Mouse (Mus musculus): ENCODE data around the gene Lats1.

The Lats1 gene

DNA sequence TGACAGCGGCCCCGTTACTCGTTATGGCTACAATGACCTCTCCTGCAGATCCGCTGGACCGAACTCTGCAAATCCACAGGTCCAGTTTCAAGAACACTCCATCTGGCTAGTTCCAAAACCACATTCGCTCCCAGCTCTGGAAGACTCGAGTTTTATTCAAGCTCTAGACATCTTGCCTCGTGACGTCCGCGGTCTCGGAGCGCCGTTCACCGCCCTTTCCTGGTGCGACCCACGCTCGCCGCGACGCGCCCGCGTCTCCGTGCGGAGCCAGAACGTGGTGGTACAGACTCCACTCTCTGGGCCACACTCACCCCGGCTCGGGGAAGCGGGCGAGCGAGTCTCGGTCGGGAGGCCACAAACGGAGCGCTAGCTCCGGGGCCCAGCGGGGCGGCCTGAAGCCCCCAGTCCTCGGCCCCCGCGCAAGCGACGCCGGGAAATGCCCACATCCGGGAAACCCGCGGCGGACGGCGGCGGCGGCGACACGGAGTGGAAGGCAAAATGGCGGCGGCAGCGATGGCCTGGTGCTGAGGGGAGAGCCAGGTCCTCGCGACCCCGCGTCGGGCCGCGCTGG lies at the start of gene Lats1, which contains the start of gene Pcmt1:
Gene Lats1, plus strand, starts transcription at position 484 of the 571 bp plus-strand sequence.
Gene Pcmt1, minus strand, starts transcription at position 406 of the 571 bp plus-strand sequence.
- peak; percentile 87 to 90 for DNase-seq (ENCODE audit: low spot score in 2 of 2)

DNA sequence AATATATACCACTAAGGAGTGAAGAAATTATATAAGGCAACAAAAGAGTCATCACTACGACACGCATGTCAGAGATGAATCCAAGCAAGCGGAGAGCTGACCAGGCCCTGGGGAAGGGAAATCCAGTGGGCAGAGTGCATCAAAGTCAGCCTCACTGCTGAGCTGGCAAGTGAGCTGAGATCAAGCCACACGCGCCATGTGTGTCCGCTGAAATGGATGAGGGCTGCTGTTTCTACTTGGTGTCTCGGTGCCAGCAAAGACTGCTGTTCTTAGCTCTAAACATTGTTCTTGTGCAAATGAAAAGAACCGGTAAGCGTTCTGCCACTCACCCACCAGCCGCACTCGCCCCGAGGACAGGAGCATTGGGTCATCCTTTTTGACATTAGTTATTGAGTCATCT lies 40.6 kb upstream of the Lats1 start:
- no peak for DNase-seq (ENCODE audit: low spot score in 2 of 2)

DNA sequence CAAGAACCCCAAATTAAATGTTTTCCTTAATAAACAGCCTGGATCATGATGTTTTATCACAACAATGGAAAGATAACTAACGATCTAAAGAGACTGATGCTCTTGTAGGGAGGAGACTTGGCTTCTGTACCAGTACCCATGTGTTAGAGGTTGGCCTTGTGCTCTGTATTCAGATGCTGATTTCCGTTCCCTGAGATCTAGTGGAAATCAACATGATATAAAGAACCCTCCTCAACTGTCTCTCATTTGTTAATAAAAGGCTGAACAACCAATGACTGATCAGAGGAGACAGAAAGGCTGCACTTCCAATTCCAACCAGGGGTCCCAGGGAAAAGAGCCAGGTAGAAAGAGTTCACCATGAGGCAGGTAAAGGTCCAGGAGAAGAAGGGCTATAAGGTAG lies 35.1 kb upstream of the Lats1 start:
- no peak for DNase-seq (ENCODE audit: low spot score in 2 of 2)

DNA sequence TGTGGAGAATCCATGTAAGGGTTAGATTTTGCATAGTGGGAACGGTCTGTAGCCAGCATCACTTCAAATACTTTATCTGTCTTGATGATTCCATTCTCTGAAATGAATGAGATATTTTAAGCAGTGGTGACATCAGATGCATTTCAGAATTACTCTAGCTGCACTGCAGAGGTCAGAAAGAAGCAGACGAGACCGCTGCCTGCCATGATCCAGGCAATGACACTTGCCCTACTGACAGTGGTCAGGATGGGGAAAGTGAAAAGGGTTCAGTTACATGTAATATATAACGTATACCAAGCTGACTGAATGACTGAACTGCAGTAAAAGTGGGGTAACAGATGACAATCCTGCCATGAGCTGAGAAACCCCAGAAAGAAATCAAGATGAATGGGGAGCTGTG lies 32.0 kb upstream of the Lats1 start:
- no peak for DNase-seq (ENCODE audit: low spot score in 2 of 2)

DNA sequence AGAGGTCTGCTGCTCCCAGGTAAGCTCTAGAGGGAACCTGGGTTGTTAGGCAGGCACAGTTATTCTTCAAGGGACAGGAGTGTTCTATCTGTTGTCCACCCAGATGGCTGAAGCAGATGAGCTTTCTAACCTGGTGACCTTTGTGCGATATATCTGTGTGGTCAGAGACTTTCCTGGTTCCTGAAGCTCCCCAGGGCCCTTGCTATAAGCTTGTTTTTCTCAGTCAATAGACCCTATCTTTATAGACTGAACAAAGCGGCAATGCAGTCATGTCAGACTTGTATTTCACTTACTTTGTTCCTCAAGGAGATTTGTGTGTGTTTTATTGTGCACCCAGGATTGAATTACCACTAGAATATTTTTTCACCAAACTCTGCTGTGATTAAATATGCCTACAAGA lies 30.0 kb upstream of the Lats1 start:
- DNase-seq (ENCODE audit: low spot score in 2 of 2) = no peak

DNA sequence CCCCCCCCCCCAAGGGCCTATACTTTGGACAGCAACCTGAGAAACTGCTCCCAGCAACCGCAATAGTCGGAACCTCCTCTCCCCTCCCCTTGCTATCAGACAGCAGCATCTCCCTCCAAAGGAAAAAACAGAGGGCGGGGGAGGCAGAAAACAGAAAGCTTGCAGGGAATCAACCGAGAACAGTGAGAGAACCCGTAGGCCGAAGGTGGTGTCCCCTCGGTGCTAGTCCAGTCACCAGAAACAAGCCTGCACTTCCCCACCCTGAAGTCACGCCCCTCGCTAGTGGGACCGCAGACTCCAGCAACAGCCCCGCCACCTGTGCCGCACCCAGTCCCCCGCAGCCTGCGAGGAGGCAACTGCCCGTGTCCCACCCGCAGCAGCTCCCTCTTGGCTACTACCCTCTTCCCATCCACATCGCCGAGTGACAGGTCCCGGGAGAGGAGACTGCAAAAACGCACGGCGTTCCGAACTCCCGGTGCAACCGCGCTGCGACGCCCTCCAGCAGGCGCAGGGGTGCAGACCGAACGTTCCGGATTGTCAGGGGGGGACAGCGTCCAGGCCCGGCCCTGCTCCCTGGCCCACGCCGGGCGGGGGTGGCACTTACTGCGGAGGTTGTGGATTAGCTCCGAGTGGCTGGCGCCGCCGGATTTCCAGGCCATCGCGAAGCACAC lies 18.4 kb upstream of the Lats1 start:
- DNase-seq (ENCODE audit: low spot score in 2 of 2) = peak in 1 of 2 experiments; percentile 50

DNA sequence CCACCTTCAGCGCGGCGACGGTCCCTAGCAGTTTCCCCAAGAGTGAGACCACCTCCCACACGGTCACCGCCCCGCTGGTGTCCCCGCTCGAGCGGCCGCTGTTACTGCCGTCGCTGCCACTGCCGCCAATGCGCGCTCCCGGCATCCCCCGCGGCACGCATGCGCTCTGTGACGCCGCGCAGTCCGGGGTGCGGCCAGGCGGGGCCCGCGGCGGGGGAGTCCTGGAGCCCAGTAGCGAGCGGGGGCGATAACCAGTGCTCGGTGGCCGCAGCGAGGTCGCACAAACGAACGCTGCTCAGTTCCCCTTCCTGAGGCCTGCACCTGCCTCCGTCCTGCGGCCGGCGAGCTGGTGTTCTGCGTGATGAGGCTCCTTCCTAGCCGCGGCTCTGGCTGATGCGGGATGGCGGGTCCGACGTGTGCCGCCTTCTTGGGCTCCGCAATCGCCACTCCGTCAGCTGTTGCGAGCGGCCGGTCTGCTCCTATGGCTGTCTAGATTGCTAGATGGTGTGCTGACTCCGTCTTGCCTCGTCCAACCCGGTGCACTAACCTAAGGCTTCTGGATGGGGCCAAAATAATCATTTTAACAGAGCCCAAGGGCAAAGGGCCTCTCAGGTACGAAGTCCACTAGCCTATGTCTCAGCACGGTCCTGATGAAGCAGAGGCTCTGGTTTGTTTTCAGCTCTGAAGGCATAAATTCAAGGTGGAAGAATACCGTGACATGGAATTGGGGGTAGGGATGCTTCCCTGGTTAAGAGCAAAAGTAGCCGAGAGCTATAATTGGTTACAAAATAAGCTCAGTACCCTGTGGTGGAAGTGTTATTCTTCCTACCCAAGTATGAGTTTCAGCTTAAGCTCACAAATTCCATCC lies 17.6 kb upstream of the Lats1 start:
- peak; percentile 85 to 92 for DNase-seq (ENCODE audit: low spot score in 2 of 2)

DNA sequence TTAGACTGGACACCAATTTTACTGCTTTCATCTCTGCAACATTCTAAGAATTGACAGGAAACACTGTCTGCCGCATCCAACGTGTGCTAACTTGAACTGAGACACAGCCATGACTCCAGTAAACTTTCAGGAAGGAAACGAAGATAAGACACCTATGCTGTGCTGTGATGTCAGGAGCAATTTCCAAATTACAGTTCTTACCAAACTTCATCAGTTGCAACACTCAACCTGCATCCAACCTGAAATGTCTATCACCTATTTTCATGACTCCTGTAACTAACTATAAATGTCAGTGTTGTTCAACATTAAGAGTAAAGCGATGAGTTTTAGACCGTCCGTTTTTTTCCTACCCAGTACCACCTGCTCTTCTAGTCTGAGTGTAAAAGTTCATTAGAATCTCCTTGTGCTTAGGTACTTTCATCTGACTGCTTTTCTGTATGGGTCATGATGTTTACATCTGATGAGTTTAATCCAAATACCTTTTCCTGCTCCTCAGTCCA lies 16.9 kb upstream of the Lats1 start:
- DNase-seq (ENCODE audit: low spot score in 2 of 2) = no peak

DNA sequence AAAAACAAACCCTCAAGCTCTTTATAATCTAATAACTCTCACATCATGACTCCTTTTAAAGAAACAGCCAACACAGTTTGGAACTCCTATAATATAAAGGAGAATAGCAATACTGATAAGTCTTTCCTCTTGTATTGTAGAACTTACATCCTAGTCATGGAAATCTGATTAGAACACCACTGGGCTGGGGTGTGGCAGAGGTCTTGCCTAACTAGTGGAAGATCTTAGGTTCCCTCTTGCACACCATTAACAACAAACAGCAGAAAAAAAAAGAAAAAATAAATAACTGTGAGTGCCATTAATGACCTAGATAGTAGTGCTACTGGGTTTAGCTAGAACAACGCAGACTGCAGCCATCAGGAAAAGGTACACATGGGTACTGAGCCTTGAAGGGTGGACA lies 16.1 kb upstream of the Lats1 start:
- no peak for DNase-seq (ENCODE audit: low spot score in 2 of 2)

DNA sequence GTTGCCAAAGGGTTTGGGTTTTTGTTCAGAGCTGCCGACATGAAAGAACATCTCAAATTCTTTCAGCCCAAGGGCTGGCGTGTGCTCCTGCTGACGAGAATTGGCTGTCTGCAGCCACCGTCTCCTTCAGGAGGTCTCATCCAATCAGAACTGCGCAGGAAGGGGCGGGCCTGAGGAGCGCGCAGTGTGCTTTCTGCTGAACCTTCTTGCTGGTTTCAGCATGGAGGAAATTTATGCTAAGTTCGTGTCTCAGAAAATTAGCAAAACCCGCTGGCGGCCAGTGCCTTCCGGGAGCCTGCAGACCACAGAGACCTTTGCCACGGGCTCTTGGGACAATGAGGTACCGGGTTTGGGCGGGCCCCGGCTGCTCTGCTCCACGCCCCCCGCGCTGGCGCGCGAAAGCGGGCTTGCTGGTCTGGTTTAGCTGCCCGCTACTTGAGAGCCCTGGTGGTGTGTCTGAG lies 13.6 kb upstream of the Lats1 start, which contains the start of gene Nup43:
Gene Nup43, plus strand, starts transcription at position 162 of the 461 bp plus-strand sequence.
- peak; percentile 73 to 89 for DNase-seq (ENCODE audit: low spot score in 2 of 2)

DNA sequence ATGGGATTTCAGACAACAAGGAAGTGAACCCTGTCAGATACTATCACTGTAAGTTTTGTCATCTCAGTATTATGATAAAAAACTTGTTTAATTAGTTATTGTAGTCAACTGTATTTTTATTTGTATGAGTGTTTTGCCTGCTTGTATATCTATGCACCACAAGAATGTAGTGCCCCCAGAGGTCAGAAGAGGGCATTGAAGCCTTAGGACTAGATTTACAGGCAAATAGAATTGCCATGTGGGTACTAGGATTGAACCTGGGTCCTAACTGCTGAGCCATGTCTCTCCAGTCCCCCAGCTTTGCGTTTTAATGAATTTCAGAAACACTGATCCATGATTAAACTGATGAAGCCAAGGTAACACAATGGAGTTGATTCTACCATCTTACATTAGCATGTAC lies 7.3 kb upstream of the Lats1 start:
- DNase-seq (ENCODE audit: low spot score in 2 of 2) = no peak

DNA sequence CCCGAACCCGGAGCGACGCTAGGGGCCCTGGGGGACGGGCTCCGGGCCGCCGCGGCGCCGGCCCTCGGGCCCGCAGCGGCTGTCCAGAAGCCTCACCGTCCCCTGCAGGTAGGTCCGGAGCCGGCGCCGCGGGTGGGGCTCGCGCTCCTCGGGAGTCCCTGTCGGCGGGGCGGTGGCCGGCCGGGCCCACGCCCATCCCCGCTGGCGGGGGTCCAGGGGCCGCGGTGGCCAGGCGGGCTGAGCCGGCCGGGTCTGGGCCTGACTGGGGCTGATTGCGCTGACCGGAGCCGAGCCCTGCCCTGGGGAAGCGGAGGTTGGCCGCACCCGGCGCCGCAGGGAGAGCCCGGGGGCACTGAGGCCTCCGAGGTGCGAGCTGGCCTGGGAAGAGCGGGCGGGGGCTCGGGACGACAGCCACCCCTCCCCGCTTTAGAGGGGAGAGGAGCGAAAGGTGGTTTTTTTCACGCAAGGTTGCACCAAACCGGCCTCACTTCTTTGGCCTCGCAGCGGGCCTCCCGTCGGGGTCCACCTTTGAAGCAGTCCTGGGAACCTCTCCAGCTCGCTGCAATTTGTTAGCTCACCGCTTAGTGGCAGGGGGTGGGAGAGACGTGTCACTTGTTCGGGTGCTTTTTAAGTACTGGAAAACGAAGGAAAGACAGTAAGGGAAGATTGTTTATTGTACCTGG lies 470 bp downstream of the Lats1 start:
- peak; percentile 35 to 68 for DNase-seq (ENCODE audit: low spot score in 2 of 2)

DNA sequence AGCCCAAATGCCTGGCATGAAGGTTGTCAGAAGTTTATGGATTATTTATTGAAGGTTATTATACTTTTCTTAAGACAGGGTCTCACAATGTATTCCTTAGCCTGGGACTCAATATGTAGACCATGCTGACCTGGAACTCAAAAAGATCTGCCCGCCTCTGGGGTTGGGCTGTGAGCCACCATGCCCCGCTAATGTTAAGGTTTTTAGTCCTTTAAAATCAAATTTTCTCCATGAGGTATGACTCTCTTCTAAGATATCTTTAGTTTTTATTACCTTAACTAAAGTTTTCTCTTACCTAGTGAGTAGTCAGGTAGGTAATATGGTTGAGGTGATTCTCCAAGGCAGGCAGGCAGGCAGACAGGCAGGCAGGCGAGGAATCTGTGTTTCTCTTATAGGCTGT lies 1.2 kb downstream of the Lats1 start:
- DNase-seq (ENCODE audit: low spot score in 2 of 2) = no peak

DNA sequence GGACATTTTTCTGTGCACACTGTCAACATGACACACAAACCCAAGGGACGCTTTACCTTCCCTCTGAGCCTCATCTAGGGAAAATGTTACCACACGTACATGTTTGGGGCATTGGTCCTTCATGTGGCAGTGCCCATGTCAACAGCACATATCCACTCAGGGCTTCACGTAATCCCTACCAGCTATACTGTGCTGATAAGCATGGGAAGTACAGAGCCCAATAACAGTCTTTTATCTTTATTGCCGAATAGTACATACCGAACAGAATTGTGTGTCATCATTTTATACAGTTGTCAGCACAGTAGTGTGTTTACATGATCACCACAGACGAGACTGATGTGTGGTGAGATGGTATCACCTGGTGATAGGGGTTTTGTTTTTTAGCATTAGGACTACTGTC lies 5.9 kb downstream of the Lats1 start:
- DNase-seq (ENCODE audit: low spot score in 2 of 2) = no peak

DNA sequence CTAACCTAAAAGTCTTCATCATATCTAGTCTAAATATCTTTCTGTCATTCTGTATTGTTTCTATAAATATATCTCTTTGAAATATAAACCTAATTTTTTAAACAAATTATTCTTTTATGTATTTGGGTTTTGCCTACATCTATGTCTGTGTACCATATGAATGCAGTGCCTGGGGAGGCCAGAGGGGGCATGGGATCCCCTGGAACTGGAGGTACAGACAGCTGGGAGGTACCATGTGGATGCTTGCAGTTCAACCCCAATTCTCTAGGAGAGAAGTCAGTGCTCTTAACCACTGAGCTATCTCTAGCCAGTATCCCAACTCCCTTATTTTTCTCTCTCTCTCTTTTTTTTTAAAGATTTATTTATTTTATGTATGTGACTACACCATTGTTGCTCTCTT lies 14.3 kb downstream of the Lats1 start:
- DNase-seq (ENCODE audit: low spot score in 2 of 2) = no peak

DNA sequence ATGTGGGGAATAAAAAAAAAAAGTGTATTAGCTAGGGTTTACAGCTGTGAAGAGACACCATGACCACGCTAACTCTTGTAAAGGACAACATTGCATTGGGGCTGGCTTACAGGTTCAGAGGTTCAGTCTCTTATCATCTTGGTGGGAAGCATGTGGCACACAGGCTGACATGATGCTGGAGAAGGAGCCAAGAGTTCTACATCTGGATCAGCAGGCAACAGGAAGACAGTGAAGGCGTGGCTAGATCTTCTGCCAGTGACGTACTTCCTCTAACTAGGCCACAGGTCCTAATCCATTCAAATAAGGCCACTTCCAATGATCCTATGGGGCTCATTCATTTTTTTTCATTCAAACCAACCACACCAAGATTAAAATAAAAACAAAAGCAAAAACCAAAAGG lies 19.1 kb downstream of the Lats1 start:
- DNase-seq (ENCODE audit: low spot score in 2 of 2) = no peak

DNA sequence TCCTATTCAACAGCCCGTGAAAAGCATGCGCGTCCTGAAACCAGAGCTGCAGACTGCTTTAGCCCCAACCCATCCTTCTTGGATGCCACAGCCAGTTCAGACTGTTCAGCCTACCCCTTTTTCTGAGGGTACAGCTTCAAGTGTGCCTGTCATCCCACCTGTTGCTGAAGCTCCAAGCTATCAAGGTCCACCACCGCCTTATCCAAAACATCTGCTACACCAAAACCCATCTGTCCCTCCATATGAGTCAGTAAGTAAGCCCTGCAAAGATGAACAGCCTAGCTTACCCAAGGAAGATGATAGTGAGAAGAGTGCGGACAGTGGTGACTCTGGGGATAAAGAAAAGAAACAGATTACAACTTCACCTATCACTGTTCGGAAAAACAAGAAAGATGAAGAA lies 21.6 kb downstream of the Lats1 start:
- no peak for DNase-seq (ENCODE audit: low spot score in 2 of 2)

DNA sequence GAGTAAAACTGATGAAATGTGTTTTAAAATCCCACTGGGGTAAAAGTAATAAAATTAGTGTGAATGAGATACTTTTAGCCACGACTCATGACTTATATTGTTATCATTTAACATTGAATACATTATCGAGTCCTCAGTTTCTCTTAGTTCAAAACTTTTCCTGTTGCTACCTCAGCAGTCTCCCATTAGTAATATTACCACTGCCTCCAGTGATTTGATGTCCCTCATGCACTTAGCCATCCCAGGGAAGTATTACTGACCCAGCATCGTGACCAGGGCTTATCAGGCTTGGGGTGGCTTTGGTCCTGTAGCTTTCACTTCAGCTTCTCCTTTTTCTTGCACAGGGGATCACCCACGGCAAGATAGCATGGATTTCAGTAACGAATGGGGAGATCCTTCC lies 29.1 kb downstream of the Lats1 start:
- DNase-seq (ENCODE audit: low spot score in 2 of 2) = no peak

DNA sequence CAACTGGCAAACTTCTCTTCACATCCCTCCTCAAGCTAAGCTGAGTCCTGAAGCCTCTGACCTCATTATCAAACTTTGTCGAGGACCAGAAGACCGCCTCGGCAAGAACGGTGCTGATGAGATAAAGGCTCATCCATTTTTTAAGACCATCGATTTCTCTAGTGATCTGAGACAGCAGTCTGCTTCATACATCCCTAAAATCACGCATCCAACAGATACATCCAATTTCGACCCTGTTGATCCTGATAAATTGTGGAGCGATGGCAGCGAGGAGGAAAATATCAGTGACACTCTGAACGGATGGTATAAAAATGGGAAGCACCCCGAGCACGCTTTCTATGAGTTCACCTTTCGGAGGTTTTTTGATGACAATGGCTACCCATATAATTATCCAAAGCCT lies 31.5 kb downstream of the Lats1 start:
- no peak for DNase-seq (ENCODE audit: low spot score in 2 of 2)

DNA sequence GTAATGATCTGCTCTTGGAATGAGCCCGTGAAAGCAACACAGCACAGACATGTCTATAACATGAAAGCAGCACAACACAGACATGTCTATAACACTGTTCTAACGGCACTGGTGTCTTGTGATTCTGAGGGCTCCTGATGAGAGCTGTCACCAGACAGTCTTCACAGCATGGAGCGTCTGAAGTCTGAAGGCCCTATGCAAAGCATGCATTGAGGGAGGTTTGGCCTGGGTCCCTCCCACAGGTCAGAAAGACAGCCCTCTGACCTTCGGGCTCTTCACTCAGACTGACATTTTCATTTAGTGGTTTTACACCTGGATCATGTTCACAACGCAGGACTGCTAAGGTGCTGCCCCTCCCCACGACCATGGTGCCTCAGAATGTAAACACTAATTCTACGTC lies 34.0 kb downstream of the Lats1 start:
- DNase-seq (ENCODE audit: low spot score in 2 of 2) = no peak

DNA sequence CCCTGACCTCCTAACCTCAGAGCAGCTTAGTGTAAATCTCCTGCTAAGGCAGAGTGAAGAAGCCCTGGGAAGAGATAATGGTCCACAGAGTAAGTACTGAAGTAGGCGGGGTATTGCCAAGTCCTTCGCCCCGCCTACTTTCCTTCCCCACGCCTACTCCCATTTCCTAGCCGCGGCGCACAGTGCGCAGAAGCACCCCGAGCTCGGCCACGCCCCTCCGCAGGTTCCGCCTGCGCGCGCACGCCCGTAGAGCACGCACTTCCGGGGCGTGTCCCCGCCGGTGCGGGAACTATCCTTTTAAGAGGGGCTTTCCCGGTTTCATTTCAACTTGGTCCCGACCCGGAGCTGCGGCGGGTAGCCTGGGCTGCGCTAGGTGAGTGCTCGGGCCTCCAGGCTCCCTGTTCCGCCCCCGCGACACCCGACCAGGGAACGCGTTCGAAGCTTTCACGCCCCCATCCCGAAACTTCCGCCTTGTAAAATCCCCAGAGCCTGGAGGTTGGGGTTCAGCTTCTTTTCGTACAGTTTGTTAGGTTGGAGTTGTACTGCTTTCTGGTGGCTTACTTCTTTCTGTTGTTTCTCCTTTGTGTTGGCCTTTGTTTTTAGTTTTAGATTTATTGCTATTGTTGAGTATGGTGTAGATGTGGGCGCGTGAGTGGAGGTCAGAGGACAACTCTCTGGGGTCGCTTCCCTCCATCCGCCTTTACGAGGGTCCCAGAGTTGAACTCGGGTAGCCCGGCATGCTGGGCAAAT lies 44.9 kb downstream of the Lats1 start, which contains the start of gene Katna1:
Gene Katna1, plus strand, starts transcription at position 250 of the 750 bp plus-strand sequence.
- peak; percentile 77 to 88 for DNase-seq (ENCODE audit: low spot score in 2 of 2)
